Mouse (Mus musculus) thymus, adult 2 months (tissue): ENCODE data around the gene Prkg1. TPM values are rescaled to one million over a fixed set of nuclear protein-coding genes. Genes with fewer than 3 reads are reported as not detected.

Source experiments
- DNase-seq: peaks from one replicate; pipeline ENCODE4 v3.0.0; 2021
- H3K27ac ChIP-seq: fragments of 200-500 bp; 2 replicates; pipeline ENCODE4 v1.5.1; 2012; ENCODE audit warnings: low read length, control low read depth; ENCODE audit not compliant: control insufficient read depth, insufficient read depth
- H3K27me3 ChIP-seq: fragments of 200-500 bp; 2 replicates; pipeline ENCODE4 v1.6.1; 2012; ENCODE audit warnings: mild to moderate bottlenecking, low read length, moderate library complexity, mixed read lengths; ENCODE audit not compliant: control insufficient read depth, insufficient read depth
- H3K36me3 ChIP-seq: fragments of 200-500 bp; 2 replicates; pipeline ENCODE4 v1.6.1; 2012; ENCODE audit warnings: mild to moderate bottlenecking, low read length, moderate library complexity; ENCODE audit not compliant: control insufficient read depth, insufficient read depth
- H3K4me1 ChIP-seq: fragments of 200-500 bp; replicated peaks from 2 replicates; pipeline ENCODE4 v1.6.1; 2012; ENCODE audit warnings: low read length; ENCODE audit not compliant: control insufficient read depth, insufficient read depth
- H3K4me3 ChIP-seq: fragments of 200-500 bp; 2 replicates; pipeline ENCODE4 v1.5.1; 2012; ENCODE audit warnings: mild to moderate bottlenecking, low read length, control low read depth, moderate library complexity; ENCODE audit not compliant: control insufficient read depth, insufficient read depth
- CTCF ChIP-seq: fragments of 200-500 bp; IDR thresholded peaks from 2 replicates; pipeline ENCODE4 v1.5.1; 2012; ENCODE audit warnings: mild to moderate bottlenecking, control low read depth, low read length, moderate library complexity, borderline replicate concordance; ENCODE audit not compliant: control insufficient read depth, poor library complexity, insufficient read depth; ENCODE audit errors: extremely low read depth
- POLR2A ChIP-seq: fragments of 200-500 bp; IDR thresholded peaks from 2 replicates; pipeline ENCODE4 v1.6.1; 2012; ENCODE audit warnings: mild to moderate bottlenecking, low read length, control low read depth, moderate library complexity; ENCODE audit not compliant: control insufficient read depth, poor library complexity, insufficient read depth; ENCODE audit errors: extremely low read depth
- WGBS: fragments of 180-500 bp; shearing (Covaris S2); methylation state at CpG from one replicate; pipeline ENCODE4 v1.1.7; 2018; 5-methylcytosine and 5-hydroxymethylcytosine counted together
- polyA plus RNA-seq: library from polyadenylated mRNA; depleted of rRNA; stranded (reverse); fragments of >200 nt; gene quantifications from 2 replicates; pipeline ENCODE4 v1.2.3, GENCODE M21; 2012

The Prkg1 gene
- polyA plus RNA-seq, 1 experiment, result 0.26 TPM

GRCm38 (mm10) chr19:31590701-31591100 is 174.1 kb downstream of the Prkg1 start:
- H3K27me3 ChIP-seq, result no peaks in the 10 kb centered on the region
- no peak overlapping the region for H3K27ac ChIP-seq
- no peak for TF ChIP-seq CTCF
- TF ChIP-seq POLR2A, result no peak
- 96% methylated on average over 5 of the region's 5 CpGs for WGBS
- no peak for DNase-seq
- no peak overlapping the region for H3K4me3 ChIP-seq
- no peaks in the 10 kb centered on the region for H3K4me1 ChIP-seq
- H3K36me3 ChIP-seq, result no peaks in the 10 kb centered on the region

GRCm38 (mm10) chr19:31577092-31577491 is 187.7 kb downstream of the Prkg1 start:
- H3K27ac ChIP-seq, result no peak overlapping the region
- DNase-seq, result no peak
- no peak overlapping the region for H3K4me3 ChIP-seq
- no peaks in the 10 kb centered on the region for H3K4me1 ChIP-seq
- WGBS, result 85% methylated on average over 4 of the region's 4 CpGs
- no peak for TF ChIP-seq POLR2A
- TF ChIP-seq CTCF, result no peak
- no peaks in the 10 kb centered on the region for H3K27me3 ChIP-seq
- H3K36me3 ChIP-seq, result no peaks in the 10 kb centered on the region

- Histone ChIP-seq H3K4me3 (no peak overlapping the region), H3K27ac (no peak overlapping the region), H3K27me3 (no peaks in the 10 kb centered on the region), H3K36me3 (no peaks in the 10 kb centered on the region), H3K4me1 (no peaks in the 10 kb centered on the region)
- no peak for DNase-seq
- 96% methylated on average over 4 of the region's 4 CpGs for WGBS
- TF ChIP-seq POLR2A (no peak), CTCF (no peak)
These were observed 200.5 kb downstream of the Prkg1 start for GRCm38 (mm10) chr19:31564329-31564728.

GRCm38 (mm10) chr19:31546063-31546462 is 218.8 kb downstream of the Prkg1 start:
- DNase-seq, result no peak
- TF ChIP-seq CTCF (no peak), POLR2A (no peak)
- Histone ChIP-seq H3K27me3 (no peaks in the 10 kb centered on the region), H3K4me1 (no peaks in the 10 kb centered on the region), H3K4me3 (no peak overlapping the region), H3K36me3 (no peaks in the 10 kb centered on the region), H3K27ac (no peak overlapping the region)
- WGBS, result 97% methylated on average over 5 of the region's 5 CpGs

- TF ChIP-seq CTCF (no peak), POLR2A (no peak)
- Histone ChIP-seq H3K4me3 (no peak overlapping the region), H3K4me1 (no peaks in the 10 kb centered on the region), H3K36me3 (no peaks in the 10 kb centered on the region), H3K27ac (no peak overlapping the region), H3K27me3 (no peaks in the 10 kb centered on the region)
- DNase-seq, result no peak
- 67% methylated on average over 7 of the region's 7 CpGs for WGBS
These were observed 233.5 kb downstream of the Prkg1 start for GRCm38 (mm10) chr19:31531249-31531740.

- no peak overlapping the region for H3K27ac ChIP-seq
- WGBS, result 33% methylated on average over 5 of the region's 5 CpGs
- TF ChIP-seq POLR2A (no peak), CTCF (no peak)
These were observed 234.2 kb downstream of the Prkg1 start for GRCm38 (mm10) chr19:31530616-31531015.

GRCm38 (mm10) chr19:31529890-31530289 is 234.9 kb downstream of the Prkg1 start:
- Histone ChIP-seq H3K27me3 (no peaks in the 10 kb centered on the region), H3K36me3 (no peaks in the 10 kb centered on the region), H3K4me3 (no peak overlapping the region), H3K27ac (no peak overlapping the region), H3K4me1 (no peaks in the 10 kb centered on the region)
- no peak for DNase-seq
- WGBS, result 6% methylated on average over 4 of the region's 4 CpGs
- TF ChIP-seq CTCF (no peak), POLR2A (no peak)

More at GRCm38 (mm10) chr19:31530616-31531015, 234.2 kb downstream of the Prkg1 start:
- Histone ChIP-seq H3K36me3 (no peaks in the 10 kb centered on the region), H3K27me3 (no peaks in the 10 kb centered on the region), H3K4me1 (no peaks in the 10 kb centered on the region), H3K4me3 (no peak overlapping the region)
- DNase-seq, result no peak
